Mouse (Mus musculus) erythroblast, embryonic 14.5 days (primary cell): Measurements from ENCODE around the gene Gdpd5.

Experiments
- GATA1 ChIP-seq: IDR thresholded peaks from 2 replicates; pipeline ENCODE4 v1.6.1; 2012; ENCODE audit warnings: low read length, inconsistent platforms, mixed read lengths
- TAL1 ChIP-seq: IDR thresholded peaks from 3 replicates; pipeline ENCODE4 v1.6.1; 2012; ENCODE audit warnings: low read length, inconsistent platforms, mixed read lengths

DNA sequence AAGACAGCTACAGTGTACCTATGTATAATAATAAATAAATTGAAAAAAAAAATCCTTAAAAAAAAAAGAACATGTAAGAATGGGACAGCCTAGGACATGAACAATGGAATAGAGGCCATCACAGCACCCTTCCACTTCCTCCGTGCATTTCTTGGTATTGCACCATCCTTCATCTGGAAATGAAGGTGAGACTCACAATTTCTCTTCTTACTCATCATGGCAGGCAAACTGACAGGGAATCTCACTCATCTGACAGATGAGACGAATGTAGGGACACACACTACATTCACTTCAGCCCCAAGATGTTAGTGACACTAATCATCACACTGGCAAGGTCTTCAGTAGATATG is 94.3 kb downstream of the Gdpd5 start:
- no peak for TF ChIP-seq GATA1
- no peak for TF ChIP-seq TAL1
